Mouse (Mus musculus) embryonic facial prominence, embryonic 14.5 days (tissue): Measurements from ENCODE around the gene Bysl. TPM values are rescaled to one million over a fixed set of nuclear protein-coding genes. Genes with fewer than 3 reads are reported as not detected.

ENCODE experiments used
- ATAC-seq: fragments of 200-750 bp; cut with Nextera tagmentation; 2 replicates; pipeline ENCODE4 v1.8.0; 2017; ENCODE audit warnings: low read depth, moderate number of reproducible peaks, moderate TSS enrichment
- DNase-seq: peaks from one replicate; pipeline ENCODE4 v3.0.0-alpha.2; 2015; ENCODE audit warnings: low spot score
- H3K27ac ChIP-seq: fragments of 300-500 bp; sonication (generic); replicated peaks from 2 replicates; pipeline ENCODE4 v1.5.1; 2014; ENCODE audit warnings: low read depth, mild to moderate bottlenecking, low read length, moderate library complexity
- H3K27me3 ChIP-seq: fragments of 300-500 bp; sonication (generic); replicated peaks from 2 replicates; pipeline ENCODE4 v1.6.1; 2014; ENCODE audit warnings: low read length; ENCODE audit not compliant: control insufficient read depth, insufficient read depth
- H3K36me3 ChIP-seq: fragments of 300-500 bp; sonication (generic); 2 replicates; pipeline ENCODE4 v1.6.1; 2014; ENCODE audit warnings: low read length, mixed read lengths; ENCODE audit not compliant: control insufficient read depth, insufficient read depth
- H3K4me1 ChIP-seq: fragments of 300-500 bp; sonication (generic); 2 replicates; pipeline ENCODE4 v1.6.1; 2014; ENCODE audit warnings: antibody characterized with exemption, low read length; ENCODE audit not compliant: control insufficient read depth, insufficient read depth
- H3K4me2 ChIP-seq: fragments of 300-500 bp; sonication (generic); 2 replicates; pipeline ENCODE4 v1.6.1; 2014; ENCODE audit warnings: low read depth, mild to moderate bottlenecking, low read length, moderate library complexity, mixed read lengths
- H3K4me3 ChIP-seq: fragments of 300-500 bp; sonication (generic); 2 replicates; pipeline ENCODE4 v1.5.1; 2014; ENCODE audit warnings: low read depth, mild to moderate bottlenecking, low read length
- H3K9ac ChIP-seq: fragments of 300-500 bp; sonication (generic); 2 replicates; pipeline ENCODE4 v1.6.1; 2014; ENCODE audit warnings: low read depth, mild to moderate bottlenecking, low read length, moderate library complexity, mixed read lengths
- H3K9me3 ChIP-seq: fragments of 300-500 bp; sonication (generic); 2 replicates; pipeline ENCODE4 v1.6.1; 2016; ENCODE audit warnings: low read length; ENCODE audit not compliant: control insufficient read depth
- WGBS: fragments of 180-500 bp; shearing (Covaris S2); extraction: QIAGEN DNeasy Blood & Tissue Kit; methylation state at CpG from one replicate; pipeline ENCODE4 v1.1.7; 2014; 5-methylcytosine and 5-hydroxymethylcytosine counted together
- polyA plus RNA-seq: library from polyadenylated mRNA; unstranded; fragments of >200 nt; fragmentation: Nextera tagmentation; extraction: Ambion mirVana; gene quantifications from 2 replicates; pipeline ENCODE4 v1.2.1, GENCODE M21; 2014

Gene Bysl
- polyA plus RNA-seq, 1 experiment from 2014 or later = 21.3 TPM

- H3K4me1 ChIP-seq = no peaks in the 10 kb centered on the region
- WGBS = 73% methylated on average over 10 of the region's 10 CpGs
- H3K36me3 ChIP-seq = no peaks in the 10 kb centered on the region
- no peak overlapping the region for H3K4me3 ChIP-seq
- no peak overlapping the region for H3K9ac ChIP-seq
- no peaks in the 10 kb centered on the region for H3K27me3 ChIP-seq
- ATAC-seq (no peak), DNase-seq (peak; percentile 19)
- no peaks in the 10 kb centered on the region for H3K9me3 ChIP-seq
- no peak overlapping the region for H3K27ac ChIP-seq
- H3K4me2 ChIP-seq = no peak overlapping the region
Measured at GRCm38 (mm10) chr17:47568951-47569527, 42.3 kb downstream of the Bysl start.

- no peak for ATAC-seq
- Histone ChIP-seq H3K4me1 (no peaks in the 10 kb centered on the region), H3K36me3 (no peaks in the 10 kb centered on the region), H3K4me3 (no peak overlapping the region), H3K27me3 (no peaks in the 10 kb centered on the region), H3K9ac (no peak overlapping the region), H3K4me2 (no peak overlapping the region), H3K9me3 (no peaks in the 10 kb centered on the region), H3K27ac (no peak overlapping the region)
- DNase-seq = no peak
- WGBS = 91% methylated on average over 3 of the region's 3 CpGs
Measured at GRCm38 (mm10) chr17:47568389-47568788, 42.9 kb downstream of the Bysl start.

- Histone ChIP-seq H3K4me2 (no peak overlapping the region), H3K4me3 (no peak overlapping the region), H3K9ac (no peak overlapping the region), H3K4me1 (no peaks in the 10 kb centered on the region), H3K27ac (no peak overlapping the region), H3K27me3 (no peaks in the 10 kb centered on the region), H3K36me3 (no peaks in the 10 kb centered on the region), H3K9me3 (no peaks in the 10 kb centered on the region)
- DNase-seq (peak; percentile 21), ATAC-seq (no peak)
- WGBS = 63% methylated on average over 3 of the region's 3 CpGs
Measured at GRCm38 (mm10) chr17:47567271-47567670, 44.0 kb downstream of the Bysl start.

- Histone ChIP-seq H3K9ac (no peak overlapping the region), H3K4me2 (no peak overlapping the region), H3K27ac (no peak overlapping the region), H3K4me3 (no peak overlapping the region), H3K36me3 (no peaks in the 10 kb centered on the region), H3K9me3 (no peaks in the 10 kb centered on the region), H3K4me1 (no peaks in the 10 kb centered on the region), H3K27me3 (no peaks in the 10 kb centered on the region)
- ATAC-seq (no peak), DNase-seq (no peak)
- 39% methylated on average over 2 of the region's 2 CpGs for WGBS
Measured at GRCm38 (mm10) chr17:47566133-47566532, 45.2 kb downstream of the Bysl start.

DNA sequence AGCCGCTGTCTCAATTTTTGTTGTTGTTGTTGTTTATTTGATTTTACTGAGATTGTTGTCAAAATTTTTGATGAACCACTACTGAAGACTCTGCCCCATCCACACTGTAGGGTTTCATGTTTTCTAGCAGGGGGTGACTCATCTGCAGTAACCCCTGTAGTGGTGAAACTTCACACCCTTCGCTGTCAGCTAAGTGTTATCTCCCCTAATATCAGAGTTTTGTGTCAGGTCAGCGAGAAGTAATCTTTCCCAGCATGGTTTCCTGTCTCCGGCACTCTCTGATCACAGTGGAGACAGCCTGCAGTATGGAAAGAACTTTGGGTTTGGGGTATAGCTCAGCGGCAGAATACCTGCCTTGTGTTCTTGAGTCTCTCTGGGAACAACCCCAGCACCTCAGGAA lies 46.7 kb downstream of the Bysl start:
- ATAC-seq = no peak

GRCm38 (mm10) chr17:47562875-47563274 lies 48.4 kb downstream of the Bysl start:
- Histone ChIP-seq H3K9me3 (no peaks in the 10 kb centered on the region), H3K9ac (no peak overlapping the region), H3K4me3 (no peak overlapping the region), H3K4me2 (no peak overlapping the region), H3K4me1 (no peaks in the 10 kb centered on the region), H3K27ac (no peak overlapping the region), H3K36me3 (no peaks in the 10 kb centered on the region), H3K27me3 (no peaks in the 10 kb centered on the region)
- 77% methylated on average over 6 of the region's 6 CpGs for WGBS
- ATAC-seq = no peak
- DNase-seq = no peak

More for the DNA sequence above, 46.7 kb downstream of the Bysl start:
- Histone ChIP-seq H3K27me3 (no peaks in the 10 kb centered on the region), H3K9ac (no peak overlapping the region), H3K4me3 (no peak overlapping the region), H3K27ac (no peak overlapping the region), H3K4me2 (no peak overlapping the region), H3K9me3 (no peaks in the 10 kb centered on the region), H3K4me1 (no peaks in the 10 kb centered on the region), H3K36me3 (no peaks in the 10 kb centered on the region)
- DNase-seq = no peak
- WGBS = 75% methylated on average over 5 of the region's 5 CpGs

GRCm38 (mm10) chr17:47559726-47560125 lies 51.6 kb downstream of the Bysl start:
- no peaks in the 10 kb centered on the region for H3K36me3 ChIP-seq
- no peak overlapping the region for H3K9ac ChIP-seq
- H3K4me1 ChIP-seq = peaks cover 7% of the 10 kb centered on the region; the same call in 1 of the 2 replicates
- peak; percentile 54 for DNase-seq
- H3K9me3 ChIP-seq = no peaks in the 10 kb centered on the region
- no peak overlapping the region for H3K4me3 ChIP-seq
- H3K27me3 ChIP-seq = no peaks in the 10 kb centered on the region
- peak overlapping the region; percentile 45 for H3K27ac ChIP-seq
- WGBS = 42% methylated on average over 6 of the region's 6 CpGs
- no peak overlapping the region for H3K4me2 ChIP-seq
- peak; percentile 48; the same call in 1 of the 2 replicates for ATAC-seq

- DNase-seq = peak; percentile 87
- Histone ChIP-seq H3K9ac (no peak overlapping the region), H3K36me3 (no peaks in the 10 kb centered on the region), H3K27ac (peak overlapping the region; percentile 30; the same call in 1 of the 2 replicates), H3K27me3 (no peaks in the 10 kb centered on the region), H3K9me3 (no peaks in the 10 kb centered on the region), H3K4me3 (no peak overlapping the region), H3K4me1 (peaks cover 7% of the 10 kb centered on the region; the same call in 1 of the 2 replicates), H3K4me2 (no peak overlapping the region)
- WGBS = 47% methylated on average over 3 of the region's 3 CpGs
- peak; percentile 88 for ATAC-seq
Measured at GRCm38 (mm10) chr17:47557179-47557578, 54.1 kb downstream of the Bysl start.

DNA sequence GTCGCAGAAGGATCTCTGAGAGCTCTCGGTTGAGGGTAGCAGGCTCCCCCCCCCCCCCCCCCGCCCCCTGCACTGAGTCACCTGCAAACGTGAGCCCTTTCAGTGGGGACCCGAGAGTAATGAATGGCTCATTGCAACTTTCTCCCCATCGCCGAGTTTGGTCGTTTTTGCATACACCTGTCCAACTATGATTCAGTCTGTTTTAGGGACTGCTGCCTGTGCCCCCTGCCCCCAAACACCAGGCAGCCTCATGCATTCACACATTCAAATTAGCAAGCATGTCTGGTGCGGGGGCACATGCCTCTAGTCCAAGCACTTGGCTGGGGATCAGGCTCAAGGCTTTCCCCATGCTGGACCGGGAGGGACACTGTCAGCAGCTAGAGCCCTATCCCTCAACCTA lies 56.7 kb downstream of the Bysl start:
- DNase-seq (no peak), ATAC-seq (no peak)
- H3K9me3 ChIP-seq = no peaks in the 10 kb centered on the region
- no peaks in the 10 kb centered on the region for H3K36me3 ChIP-seq
- no peak overlapping the region for H3K4me2 ChIP-seq
- peaks cover 7% of the 10 kb centered on the region; the same call in 1 of the 2 replicates for H3K4me1 ChIP-seq
- H3K27me3 ChIP-seq = no peaks in the 10 kb centered on the region
- WGBS = 61% methylated on average over 9 of the region's 10 CpGs
- no peak overlapping the region for H3K4me3 ChIP-seq
- H3K27ac ChIP-seq = no peak overlapping the region
- H3K9ac ChIP-seq = no peak overlapping the region
